Mouse (Mus musculus) neural tube, embryonic 15.5 days (tissue): ENCODE results near the gene Gid4. TPM values are rescaled to one million over a fixed set of nuclear protein-coding genes. Genes with fewer than 3 reads are reported as not detected.

Experiments used
- ATAC-seq: fragments of 200-750 bp; cut with Nextera tagmentation; 2 replicates; pipeline ENCODE4 v1.8.0; 2017; ENCODE audit warnings: mild to moderate bottlenecking, moderate TSS enrichment, moderate library complexity; ENCODE audit not compliant: low FRiP score
- H3K27ac ChIP-seq: fragments of 300-500 bp; sonication (generic); replicated peaks from 2 replicates; pipeline ENCODE4 v1.5.1; 2015; ENCODE audit warnings: mild to moderate bottlenecking, inconsistent platforms
- H3K27me3 ChIP-seq: fragments of 300-500 bp; sonication (generic); replicated peaks from 2 replicates; pipeline ENCODE4 v1.6.1; 2015; ENCODE audit warnings: inconsistent platforms
- H3K36me3 ChIP-seq: fragments of 300-500 bp; sonication (generic); 2 replicates; pipeline ENCODE4 v1.6.1; 2015; ENCODE audit warnings: inconsistent platforms
- H3K4me1 ChIP-seq: fragments of 300-500 bp; sonication (generic); 2 replicates; pipeline ENCODE4 v1.6.1; 2015; ENCODE audit warnings: inconsistent platforms
- H3K4me2 ChIP-seq: fragments of 300-500 bp; sonication (generic); 2 replicates; pipeline ENCODE4 v1.6.1; 2015; ENCODE audit warnings: inconsistent platforms, mild to moderate bottlenecking, moderate library complexity
- H3K4me3 ChIP-seq: fragments of 300-500 bp; sonication (generic); replicated peaks from 2 replicates; pipeline ENCODE4 v1.5.1; 2015; ENCODE audit warnings: mild to moderate bottlenecking, inconsistent platforms
- H3K9ac ChIP-seq: fragments of 300-500 bp; sonication (generic); replicated peaks from 2 replicates; pipeline ENCODE4 v1.6.1; 2015; ENCODE audit warnings: mild to moderate bottlenecking, inconsistent platforms
- H3K9me3 ChIP-seq: fragments of 300-500 bp; sonication (generic); replicated peaks from 2 replicates; pipeline ENCODE4 v1.6.1; 2016; ENCODE audit warnings: inconsistent platforms
- WGBS: fragments of 180-500 bp; shearing (Covaris S2); methylation state at CpG from one replicate; pipeline ENCODE4 v1.1.7; 2015; ENCODE audit warnings: mixed read lengths; 5-methylcytosine and 5-hydroxymethylcytosine counted together
- polyA plus RNA-seq: library from polyadenylated mRNA; unstranded; fragments of >200 nt; fragmentation: Nextera tagmentation; extraction: Ambion mirVana; gene quantifications from 2 replicates; pipeline ENCODE4 v1.2.1, GENCODE M21; 2015

Gene Gid4
- polyA plus RNA-seq, 1 experiment from 2014 or later: 22.5 TPM

DNA sequence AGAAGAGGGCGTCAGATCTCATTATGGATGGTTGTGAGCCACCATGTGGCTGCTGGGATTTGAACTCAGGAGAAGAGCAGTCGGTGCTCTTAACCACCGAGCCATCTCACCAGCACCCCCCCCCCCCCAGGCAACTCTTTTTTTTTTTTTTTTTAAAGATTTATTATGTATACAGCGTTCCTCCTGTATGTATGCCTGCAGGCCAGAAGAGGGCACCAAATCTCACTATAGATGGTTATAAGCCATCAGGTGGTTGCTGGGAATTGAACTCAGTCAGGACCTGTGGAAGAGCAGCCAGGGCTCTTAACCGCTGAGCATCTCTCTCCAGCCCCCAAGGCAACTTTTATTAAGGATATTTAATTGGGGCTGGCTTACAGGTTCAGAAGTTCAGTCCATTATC lies 57.6 kb downstream of the Gid4 start:
- Histone ChIP-seq H3K4me1 (no peaks in the 10 kb centered on the region), H3K27me3 (no peaks in the 10 kb centered on the region), H3K9me3 (no peaks in the 10 kb centered on the region), H3K27ac (no peak overlapping the region), H3K9ac (no peak overlapping the region), H3K4me2 (no peak overlapping the region), H3K36me3 (peaks cover 8% of the 10 kb centered on the region; the same call in 1 of the 2 replicates), H3K4me3 (no peak overlapping the region)
- no peak for ATAC-seq
- 76% methylated on average over 5 of the region's 5 CpGs for WGBS

GRCm38 (mm10) chr11:60475668-60476362 lies 58.9 kb downstream of the Gid4 start:
- H3K4me3 ChIP-seq: no peak overlapping the region
- H3K4me1 ChIP-seq: no peaks in the 10 kb centered on the region
- H3K27me3 ChIP-seq: no peaks in the 10 kb centered on the region
- no peak for ATAC-seq
- 88% methylated on average over 5 of the region's 5 CpGs for WGBS
- H3K27ac ChIP-seq: no peak overlapping the region
- no peaks in the 10 kb centered on the region for H3K9me3 ChIP-seq
- no peak overlapping the region for H3K4me2 ChIP-seq
- H3K36me3 ChIP-seq: no peaks in the 10 kb centered on the region
- no peak overlapping the region for H3K9ac ChIP-seq

- no peak overlapping the region for H3K27ac ChIP-seq
- no peaks in the 10 kb centered on the region for H3K9me3 ChIP-seq
- H3K9ac ChIP-seq: no peak overlapping the region
- no peak overlapping the region for H3K4me2 ChIP-seq
- no peaks in the 10 kb centered on the region for H3K4me1 ChIP-seq
- ATAC-seq: no peak
- WGBS: 44% methylated on average over 16 of the region's 17 CpGs
- no peak overlapping the region for H3K4me3 ChIP-seq
- no peaks in the 10 kb centered on the region for H3K36me3 ChIP-seq
- no peaks in the 10 kb centered on the region for H3K27me3 ChIP-seq
Observed at GRCm38 (mm10) chr11:60478121-60478520, 61.2 kb downstream of the Gid4 start.

GRCm38 (mm10) chr11:60486267-60486666 lies 69.3 kb downstream of the Gid4 start:
- no peaks in the 10 kb centered on the region for H3K36me3 ChIP-seq
- H3K9ac ChIP-seq: no peak overlapping the region
- H3K4me2 ChIP-seq: no peak overlapping the region
- H3K27ac ChIP-seq: no peak overlapping the region
- H3K4me3 ChIP-seq: no peak overlapping the region
- no peaks in the 10 kb centered on the region for H3K9me3 ChIP-seq
- H3K4me1 ChIP-seq: no peaks in the 10 kb centered on the region
- 69% methylated on average over 3 of the region's 3 CpGs for WGBS
- ATAC-seq: no peak
- no peaks in the 10 kb centered on the region for H3K27me3 ChIP-seq

GRCm38 (mm10) chr11:60492726-60493125 lies 75.8 kb downstream of the Gid4 start:
- no peak overlapping the region for H3K27ac ChIP-seq
- H3K36me3 ChIP-seq: no peaks in the 10 kb centered on the region
- H3K4me1 ChIP-seq: no peaks in the 10 kb centered on the region
- H3K4me3 ChIP-seq: no peak overlapping the region
- H3K9me3 ChIP-seq: no peaks in the 10 kb centered on the region
- WGBS: 90% methylated on average over 5 of the region's 5 CpGs
- no peak for ATAC-seq
- H3K27me3 ChIP-seq: no peaks in the 10 kb centered on the region
- H3K4me2 ChIP-seq: no peak overlapping the region
- no peak overlapping the region for H3K9ac ChIP-seq

DNA sequence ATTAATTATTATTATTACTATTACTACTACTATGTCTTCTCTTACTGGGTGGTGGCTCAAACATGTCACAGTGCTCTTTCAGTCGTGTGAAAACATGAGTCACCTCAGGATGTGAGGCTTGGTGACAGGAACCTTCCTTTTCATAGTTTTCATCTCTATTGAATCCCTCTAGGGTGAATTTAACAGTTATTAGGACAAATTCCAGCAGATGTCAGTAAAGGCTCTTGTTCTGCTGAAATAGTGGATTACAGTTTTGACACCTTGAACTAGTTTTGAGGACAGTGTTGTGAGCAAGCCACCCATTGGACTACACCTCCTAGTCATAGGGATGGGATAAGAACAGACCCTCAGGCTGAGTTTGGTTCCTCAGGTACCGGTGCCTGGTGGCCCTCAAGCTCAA lies 78.7 kb downstream of the Gid4 start:
- WGBS: 79% methylated on average over 2 of the region's 2 CpGs
- no peak for ATAC-seq
- Histone ChIP-seq H3K9me3 (no peaks in the 10 kb centered on the region), H3K9ac (no peak overlapping the region), H3K36me3 (no peaks in the 10 kb centered on the region), H3K4me3 (no peak overlapping the region), H3K27me3 (no peaks in the 10 kb centered on the region), H3K4me2 (no peak overlapping the region), H3K27ac (no peak overlapping the region), H3K4me1 (no peaks in the 10 kb centered on the region)

Other genes starting within 250 kb of the Gid4 start
- gene Srebf1, start 194.6 kb upstream of the Gid4 start, polyA plus RNA-seq: 44.2 and 50.0 TPM in 2 replicates
- 66.3 and 68.9 TPM in 2 replicates for gene Tom1l2, start 64.2 kb upstream of the Gid4 start, polyA plus RNA-seq
- gene Drc3, start 63.8 kb upstream of the Gid4 start, polyA plus RNA-seq: 5.3 and 6.2 TPM in 2 replicates
- gene Atpaf2, start 1.3 kb downstream of the Gid4 start, polyA plus RNA-seq: 45.7 and 48.6 TPM in 2 replicates
- 94.6 and 98.5 TPM in 2 replicates for gene Drg2, start 37.4 kb downstream of the Gid4 start, polyA plus RNA-seq
- 0.28 TPM in 2 replicates for gene Myo15, start 52.2 kb downstream of the Gid4 start, polyA plus RNA-seq
- 18.6 and 23.1 TPM in 2 replicates for gene Alkbh5, start 119.2 kb downstream of the Gid4 start, polyA plus RNA-seq